Mouse (Mus musculus): ENCODE results near the gene Ssbp3.

Gene Ssbp3

GRCm38 (mm10) chr4:106985899-106986832, 75.7 kb downstream of the Ssbp3 start:
- no peak for DNase-seq (ENCODE audit: low spot score in 2 of 2)

GRCm38 (mm10) chr4:106987725-106988364, 77.3 kb downstream of the Ssbp3 start:
- peak in 1 of 2 experiments; percentile 78 for DNase-seq (ENCODE audit: low spot score in 2 of 2)

- DNase-seq (ENCODE audit: low spot score in 2 of 2): no peak
Observed at GRCm38 (mm10) chr4:106988886-106989225, 78.4 kb downstream of the Ssbp3 start.

GRCm38 (mm10) chr4:106989226-106989983, 78.9 kb downstream of the Ssbp3 start:
- no peak for DNase-seq (ENCODE audit: low spot score in 2 of 2)

GRCm38 (mm10) chr4:106993053-106993452, 82.6 kb downstream of the Ssbp3 start:
- no peak for DNase-seq (ENCODE audit: low spot score in 2 of 2)

- no peak for DNase-seq (ENCODE audit: low spot score in 2 of 2)
Observed at GRCm38 (mm10) chr4:106994252-106994651, 83.8 kb downstream of the Ssbp3 start.

- DNase-seq (ENCODE audit: low spot score in 2 of 2): no peak
Observed at GRCm38 (mm10) chr4:106995069-106995468, 84.6 kb downstream of the Ssbp3 start.

- no peak for DNase-seq (ENCODE audit: low spot score in 2 of 2)
Observed at GRCm38 (mm10) chr4:106995513-106995912, 85.0 kb downstream of the Ssbp3 start.

GRCm38 (mm10) chr4:106996305-106997076, 86.0 kb downstream of the Ssbp3 start:
- peak; percentile 65 to 74 for DNase-seq (ENCODE audit: low spot score in 2 of 2)

- DNase-seq (ENCODE audit: low spot score in 2 of 2): no peak
Observed at GRCm38 (mm10) chr4:107001259-107001810, 90.8 kb downstream of the Ssbp3 start.

- no peak for DNase-seq (ENCODE audit: low spot score in 2 of 2)
Observed at GRCm38 (mm10) chr4:107001916-107002488, 91.5 kb downstream of the Ssbp3 start.

- no peak for DNase-seq (ENCODE audit: low spot score in 2 of 2)
Observed at GRCm38 (mm10) chr4:107002517-107003165, 92.1 kb downstream of the Ssbp3 start.

- DNase-seq (ENCODE audit: low spot score in 2 of 2): no peak
Observed at GRCm38 (mm10) chr4:107003199-107003598, 92.7 kb downstream of the Ssbp3 start.

GRCm38 (mm10) chr4:107003786-107004185, 93.3 kb downstream of the Ssbp3 start:
- DNase-seq (ENCODE audit: low spot score in 2 of 2): no peak

GRCm38 (mm10) chr4:107004346-107004745, 93.8 kb downstream of the Ssbp3 start:
- DNase-seq (ENCODE audit: low spot score in 2 of 2): no peak

GRCm38 (mm10) chr4:107005166-107005565, 94.7 kb downstream of the Ssbp3 start:
- DNase-seq (ENCODE audit: low spot score in 2 of 2): no peak

GRCm38 (mm10) chr4:107006229-107006628, 95.7 kb downstream of the Ssbp3 start:
- no peak for DNase-seq (ENCODE audit: low spot score in 2 of 2)

GRCm38 (mm10) chr4:107006807-107007206, 96.3 kb downstream of the Ssbp3 start:
- DNase-seq (ENCODE audit: low spot score in 2 of 2): no peak

GRCm38 (mm10) chr4:107007359-107007758, 96.9 kb downstream of the Ssbp3 start:
- DNase-seq (ENCODE audit: low spot score in 2 of 2): no peak

- DNase-seq (ENCODE audit: low spot score in 2 of 2): no peak
Observed at GRCm38 (mm10) chr4:107008161-107008560, 97.7 kb downstream of the Ssbp3 start.

All from left cerebral cortex, adult 9 months (tissue).